Mouse (Mus musculus): ENCODE data around the gene Dgkz. TPM values are rescaled to one million over a fixed set of nuclear protein-coding genes. Genes with fewer than 3 reads are reported as not detected.

Dgkz gene
- polyA plus RNA-seq, 1 experiment = 106 TPM

- no peak for DNase-seq
- no peaks in the 10 kb centered on the region for H3K36me3 ChIP-seq (ENCODE audit: control insufficient read depth, insufficient read depth, low read length)
- H3K27ac ChIP-seq (ENCODE audit: insufficient read depth, low read depth, low read length) = no peak within 1 kb of the TSS
- peaks cover 8% of the 10 kb centered on the region; the same call in 1 of the 2 replicates for H3K4me1 ChIP-seq (ENCODE audit: control insufficient read depth, insufficient read depth, low read length)
- peaks cover 4% of the 10 kb centered on the region; the same call in 1 of the 2 replicates for H3K27me3 ChIP-seq (replicated peaks; ENCODE audit: control insufficient read depth, insufficient read depth, low read length)
- WGBS = 70% methylated on average over 3 of the region's 3 CpGs
- H3K4me3 ChIP-seq (ENCODE audit: insufficient read depth, low read depth, low read length) = no peak within 1 kb of the TSS
- no peak for TF ChIP-seq POLR2A (IDR thresholded peaks at IDR 0.05; ENCODE audit: low read depth, low read length)
- no peak for TF ChIP-seq CTCF (conservative IDR thresholded peaks at IDR 0.05; ENCODE audit: insufficient read depth, insufficient read length, low read depth, low read length)
Measured at GRCm38 (mm10) chr2:91926949-91927348, 48.7 kb downstream of the Dgkz start, which contains the start of gene Chrm4. TSS of gene Chrm4 (plus strand) at chr2:91927249.

GRCm38 (mm10) chr2:91925442-91925841, 50.2 kb downstream of the Dgkz start:
- no peak for DNase-seq
- Histone ChIP-seq H3K27me3 (replicated peaks; ENCODE audit: control insufficient read depth, insufficient read depth, low read length) (peaks cover 4% of the 10 kb centered on the region; the same call in 1 of the 2 replicates), H3K27ac (ENCODE audit: insufficient read depth, low read depth, low read length) (no peak overlapping the region), H3K4me1 (ENCODE audit: control insufficient read depth, insufficient read depth, low read length) (peaks cover 8% of the 10 kb centered on the region; the same call in 1 of the 2 replicates), H3K4me3 (ENCODE audit: insufficient read depth, low read depth, low read length) (no peak overlapping the region), H3K36me3 (ENCODE audit: control insufficient read depth, insufficient read depth, low read length) (no peaks in the 10 kb centered on the region)
- WGBS = 88% methylated on average over 15 of the region's 15 CpGs
- TF ChIP-seq POLR2A (IDR thresholded peaks at IDR 0.05; ENCODE audit: low read depth, low read length) (no peak), CTCF (conservative IDR thresholded peaks at IDR 0.05; ENCODE audit: insufficient read depth, insufficient read length, low read depth, low read length) (no peak)

- H3K4me3 ChIP-seq (ENCODE audit: insufficient read depth, low read depth, low read length) = no peak overlapping the region
- 90% methylated on average over 1 of the region's 1 CpGs for WGBS
- peaks cover 3% of the 10 kb centered on the region; the same call in 1 of the 2 replicates for H3K4me1 ChIP-seq (ENCODE audit: control insufficient read depth, insufficient read depth, low read length)
Measured at GRCm38 (mm10) chr2:91924726-91925125, 50.9 kb downstream of the Dgkz start.

GRCm38 (mm10) chr2:91923415-91924337, 52.0 kb downstream of the Dgkz start:
- Histone ChIP-seq H3K4me3 (ENCODE audit: insufficient read depth, low read depth, low read length) (peak overlapping the region; percentile 12; the same call in 1 of the 2 replicates), H3K27me3 (replicated peaks; ENCODE audit: control insufficient read depth, insufficient read depth, low read length) (peaks cover 4% of the 10 kb centered on the region; the same call in 1 of the 2 replicates), H3K4me1 (ENCODE audit: control insufficient read depth, insufficient read depth, low read length) (peaks cover 3% of the 10 kb centered on the region; the same call in 1 of the 2 replicates), H3K27ac (ENCODE audit: insufficient read depth, low read depth, low read length) (no peak overlapping the region), H3K36me3 (ENCODE audit: control insufficient read depth, insufficient read depth, low read length) (no peaks in the 10 kb centered on the region)
- TF ChIP-seq CTCF (conservative IDR thresholded peaks at IDR 0.05; ENCODE audit: insufficient read depth, insufficient read length, low read depth, low read length) (peak; percentile 72), POLR2A (IDR thresholded peaks at IDR 0.05; ENCODE audit: low read depth, low read length) (no peak)
- 5% methylated on average over 54 of the region's 54 CpGs for WGBS
- peak; percentile 64 for DNase-seq

More at GRCm38 (mm10) chr2:91924726-91925125, 50.9 kb downstream of the Dgkz start:
- TF ChIP-seq CTCF (conservative IDR thresholded peaks at IDR 0.05; ENCODE audit: insufficient read depth, insufficient read length, low read depth, low read length) = no peak
- TF ChIP-seq POLR2A (IDR thresholded peaks at IDR 0.05; ENCODE audit: low read depth, low read length) = no peak
- Histone ChIP-seq H3K27ac (ENCODE audit: insufficient read depth, low read depth, low read length) (no peak overlapping the region), H3K36me3 (ENCODE audit: control insufficient read depth, insufficient read depth, low read length) (no peaks in the 10 kb centered on the region), H3K27me3 (replicated peaks; ENCODE audit: control insufficient read depth, insufficient read depth, low read length) (peaks cover 4% of the 10 kb centered on the region; the same call in 1 of the 2 replicates)
- DNase-seq = no peak

- DNase-seq = no peak
- Histone ChIP-seq H3K36me3 (ENCODE audit: control insufficient read depth, insufficient read depth, low read length) (no peaks in the 10 kb centered on the region), H3K4me3 (ENCODE audit: insufficient read depth, low read depth, low read length) (no peak overlapping the region), H3K27ac (ENCODE audit: insufficient read depth, low read depth, low read length) (no peak overlapping the region), H3K27me3 (replicated peaks; ENCODE audit: control insufficient read depth, insufficient read depth, low read length) (peaks cover 4% of the 10 kb centered on the region; the same call in 1 of the 2 replicates), H3K4me1 (ENCODE audit: control insufficient read depth, insufficient read depth, low read length) (peaks cover 3% of the 10 kb centered on the region; the same call in 1 of the 2 replicates)
- no peak for TF ChIP-seq CTCF (conservative IDR thresholded peaks at IDR 0.05; ENCODE audit: insufficient read depth, insufficient read length, low read depth, low read length)
- TF ChIP-seq POLR2A (IDR thresholded peaks at IDR 0.05; ENCODE audit: low read depth, low read length) = no peak
- 3% methylated on average over 37 of the region's 37 CpGs for WGBS
Measured at GRCm38 (mm10) chr2:91922586-91923414, 52.9 kb downstream of the Dgkz start.

GRCm38 (mm10) chr2:91921790-91922570, 53.7 kb downstream of the Dgkz start:
- H3K27me3 ChIP-seq (replicated peaks; ENCODE audit: control insufficient read depth, insufficient read depth, low read length) = peaks cover 4% of the 10 kb centered on the region; the same call in 1 of the 2 replicates

More at GRCm38 (mm10) chr2:91921790-91922570, 53.7 kb downstream of the Dgkz start:
- Histone ChIP-seq H3K27ac (ENCODE audit: insufficient read depth, low read depth, low read length) (no peak overlapping the region), H3K4me1 (ENCODE audit: control insufficient read depth, insufficient read depth, low read length) (peaks cover 3% of the 10 kb centered on the region; the same call in 1 of the 2 replicates), H3K36me3 (ENCODE audit: control insufficient read depth, insufficient read depth, low read length) (no peaks in the 10 kb centered on the region), H3K4me3 (ENCODE audit: insufficient read depth, low read depth, low read length) (peak overlapping the region; percentile 48)
- DNase-seq = peak; percentile 49
- WGBS = under 1% methylated on average over 63 of the region's 64 CpGs
- TF ChIP-seq POLR2A (IDR thresholded peaks at IDR 0.05; ENCODE audit: low read depth, low read length) (no peak), CTCF (conservative IDR thresholded peaks at IDR 0.05; ENCODE audit: insufficient read depth, insufficient read length, low read depth, low read length) (0 out of 2 replicates have a peak, but pooled peaks have one; percentile 20)

All from kidney, adult 2 months (tissue).